Mouse (Mus musculus) ovary, postnatal 14 days (tissue): Measurements from ENCODE around the gene Gm6993.

Experiments
- DNase-seq: peaks from one replicate; pipeline ENCODE4 v3.0.0; 2022; ENCODE audit warnings: low spot score

The Gm6993 gene

DNA sequence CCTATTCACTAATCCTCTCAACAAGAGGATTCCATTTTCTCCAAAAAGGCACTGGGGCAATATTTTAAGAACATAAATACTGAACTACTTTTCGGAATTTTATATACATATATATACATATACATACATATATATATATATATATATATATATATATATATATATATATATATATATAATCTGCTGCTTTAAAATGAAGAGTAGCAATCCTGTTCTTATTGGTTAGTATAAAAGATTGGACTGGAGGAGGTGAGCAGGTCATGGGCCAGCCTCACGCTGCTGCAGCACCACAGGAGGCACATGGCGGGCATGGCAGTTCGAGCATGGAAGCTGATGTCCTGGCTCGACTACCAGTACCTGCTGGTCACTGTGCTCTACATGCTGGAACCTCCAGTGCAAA, at the start of gene Gm6993:
Gene Gm6993, plus strand, starts transcription at position 301 of the 400 bp plus-strand sequence.
- no peak for DNase-seq

DNA sequence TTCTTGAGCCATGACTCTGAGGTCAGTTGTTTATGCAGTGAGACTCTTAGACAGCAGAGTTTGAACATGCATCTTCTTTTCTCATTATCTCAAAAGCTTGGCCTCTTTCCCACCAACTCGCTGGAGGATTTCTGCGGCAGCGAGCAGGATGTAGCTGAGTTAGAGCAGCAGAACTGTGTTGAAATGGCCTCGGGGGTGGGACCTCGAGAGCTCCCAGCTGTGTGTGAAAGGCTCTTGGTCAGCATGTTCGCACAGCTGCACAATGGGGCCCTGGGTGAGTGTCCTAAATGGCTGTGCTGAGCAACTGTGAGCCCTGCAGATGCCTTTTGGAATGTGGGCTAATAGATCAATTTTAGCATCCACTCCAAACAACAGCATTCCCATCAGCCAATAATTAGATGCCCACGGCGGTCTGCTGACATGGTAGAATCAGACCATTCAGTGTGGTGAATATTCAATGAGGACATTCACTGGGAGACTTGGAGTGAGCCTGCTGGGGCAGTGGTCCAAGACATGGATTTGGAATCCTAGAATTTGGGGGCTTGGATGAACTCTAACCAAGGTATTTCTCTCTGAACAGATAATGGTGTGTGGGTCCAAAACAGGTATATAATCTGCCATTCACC, 49.1 kb upstream of the Gm6993 start:
- peak; percentile 38 for DNase-seq

DNA sequence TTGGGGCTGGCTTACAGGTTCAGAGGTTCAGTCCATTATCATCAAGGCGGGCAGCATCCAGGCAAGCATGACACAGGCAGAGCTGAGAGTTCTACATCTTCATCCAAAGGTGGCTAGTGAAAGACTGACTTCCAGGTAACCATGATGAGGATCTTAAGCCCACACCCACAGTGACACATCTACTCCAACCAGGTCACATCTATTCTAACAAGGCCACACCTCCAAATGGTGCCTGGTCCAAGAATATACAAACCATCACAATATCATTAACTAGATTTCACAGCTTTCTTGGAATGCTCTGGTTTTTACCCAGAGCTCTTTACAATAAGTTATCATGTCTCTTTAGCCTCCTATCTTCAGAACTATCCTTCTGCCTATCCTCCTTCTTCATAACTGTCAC, 38.1 kb upstream of the Gm6993 start:
- no peak for DNase-seq

DNA sequence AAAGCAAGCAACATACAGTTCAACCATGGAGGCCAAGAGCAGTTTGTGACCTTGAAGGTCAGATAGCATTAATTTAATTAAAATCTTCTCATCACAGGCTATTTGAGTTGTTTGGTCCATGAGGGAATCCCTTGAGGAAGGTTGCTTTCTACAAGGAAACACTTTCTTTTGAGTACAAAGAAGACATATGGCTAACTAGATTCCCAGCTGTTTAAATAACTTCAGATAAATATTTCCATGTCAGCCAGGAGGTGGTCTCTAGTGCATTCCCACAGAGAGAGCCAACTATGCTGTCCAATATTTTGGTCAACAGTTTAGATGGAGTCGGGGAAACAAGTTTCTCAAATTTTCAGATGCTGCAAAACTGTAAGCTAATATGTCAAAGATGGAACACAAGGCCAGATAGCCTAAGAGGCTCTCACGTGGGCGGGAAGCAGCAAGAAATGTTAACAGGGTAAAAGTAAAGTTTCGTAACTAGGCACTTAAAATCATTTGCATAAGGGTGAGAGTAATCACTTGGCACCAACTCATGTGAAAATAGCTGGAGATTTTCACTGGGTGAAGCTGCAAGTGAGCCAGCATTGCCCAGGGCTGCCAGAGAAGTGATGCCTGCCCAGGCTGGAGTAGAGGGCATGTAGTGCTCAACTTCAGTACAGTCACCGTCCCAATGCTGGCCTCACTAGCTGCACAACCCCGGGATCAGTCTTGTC, 36.7 kb upstream of the Gm6993 start:
- no peak for DNase-seq

DNA sequence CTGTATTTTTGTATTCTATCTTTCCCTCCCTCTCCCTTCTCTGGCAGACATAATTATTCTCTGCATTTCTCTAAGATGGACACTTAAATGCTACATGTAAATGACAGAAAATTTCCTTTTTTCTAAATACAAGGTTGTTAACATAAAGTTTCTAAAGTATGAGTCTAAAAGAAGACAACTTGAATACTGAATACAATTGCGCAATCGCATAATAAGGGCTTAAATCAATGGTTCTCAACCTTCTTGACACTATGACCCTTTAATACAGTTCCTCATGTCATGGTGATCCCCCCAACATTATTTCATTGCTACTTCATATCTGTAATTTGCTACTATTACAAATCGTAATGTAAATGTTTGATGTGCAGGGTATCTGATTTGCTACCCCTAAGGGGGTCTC, 35.7 kb upstream of the Gm6993 start:
- no peak for DNase-seq

DNA sequence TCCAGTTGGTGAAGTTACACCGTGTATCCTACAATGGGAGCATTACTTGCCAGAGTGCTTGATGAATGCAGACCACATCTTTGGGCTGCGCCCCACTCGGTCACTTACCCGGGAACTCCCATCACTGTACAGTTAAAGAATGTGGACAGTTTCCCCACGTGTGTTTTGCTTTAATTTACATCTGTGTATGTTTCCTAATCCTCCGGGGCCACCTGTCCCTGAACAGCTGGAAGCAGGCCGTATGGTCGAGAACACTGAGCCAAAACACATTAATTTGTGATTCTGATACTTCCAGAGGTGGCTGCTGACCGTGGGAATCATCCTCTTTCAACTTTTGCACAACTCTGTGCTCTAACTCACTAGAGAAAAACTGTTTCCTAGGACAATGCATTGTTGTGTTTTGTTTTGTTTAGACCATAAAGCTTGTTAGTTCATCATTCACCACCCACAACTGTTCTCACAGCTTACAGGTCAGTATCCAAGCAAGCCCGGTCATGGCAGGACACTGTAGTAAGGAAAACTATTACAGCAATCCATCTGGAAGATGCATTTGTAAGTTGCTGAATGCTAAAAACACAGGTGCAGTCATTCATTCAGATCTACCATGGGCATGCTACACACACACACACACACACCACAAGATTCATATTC, 34.5 kb upstream of the Gm6993 start:
- DNase-seq = no peak

DNA sequence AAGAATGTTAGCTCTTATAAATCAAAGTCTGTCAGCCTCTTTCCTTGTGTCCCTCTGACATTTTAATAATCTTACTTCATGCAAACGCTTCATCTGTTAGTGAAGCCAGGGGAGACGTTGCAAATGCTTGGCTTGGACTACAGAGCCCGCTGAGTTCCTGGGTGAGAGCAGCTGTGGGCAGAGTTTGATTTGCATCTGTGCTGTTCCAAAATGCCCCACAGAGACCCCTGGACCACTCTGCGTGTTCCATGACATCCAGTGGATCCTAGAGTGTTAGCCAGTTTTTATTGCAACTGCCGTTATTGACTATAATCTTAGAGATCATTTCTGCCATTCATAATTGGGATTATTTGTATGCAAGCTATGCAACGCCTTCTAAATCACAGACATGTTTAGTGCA, 31.8 kb upstream of the Gm6993 start:
- no peak for DNase-seq

DNA sequence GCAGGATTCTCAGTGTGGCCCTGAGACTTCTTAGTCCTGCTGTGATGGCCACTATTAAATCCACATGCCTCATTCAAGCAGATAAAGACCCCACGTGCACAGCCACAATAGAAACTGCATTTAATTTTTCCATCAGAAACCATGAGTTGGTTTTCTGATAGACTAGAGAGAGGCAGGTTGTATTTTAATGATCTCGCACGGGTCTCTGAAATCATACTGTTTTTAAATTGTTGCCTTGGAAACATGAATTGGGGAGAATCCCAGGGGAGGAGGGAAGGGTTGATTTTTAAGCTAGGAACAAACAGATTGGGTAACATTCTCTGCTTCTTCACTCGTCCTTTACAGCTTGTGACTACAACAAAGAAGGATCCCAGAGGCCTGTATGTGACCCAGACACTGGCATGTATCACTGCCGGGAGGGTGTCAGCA, 31.2 kb upstream of the Gm6993 start:
- no peak for DNase-seq

DNA sequence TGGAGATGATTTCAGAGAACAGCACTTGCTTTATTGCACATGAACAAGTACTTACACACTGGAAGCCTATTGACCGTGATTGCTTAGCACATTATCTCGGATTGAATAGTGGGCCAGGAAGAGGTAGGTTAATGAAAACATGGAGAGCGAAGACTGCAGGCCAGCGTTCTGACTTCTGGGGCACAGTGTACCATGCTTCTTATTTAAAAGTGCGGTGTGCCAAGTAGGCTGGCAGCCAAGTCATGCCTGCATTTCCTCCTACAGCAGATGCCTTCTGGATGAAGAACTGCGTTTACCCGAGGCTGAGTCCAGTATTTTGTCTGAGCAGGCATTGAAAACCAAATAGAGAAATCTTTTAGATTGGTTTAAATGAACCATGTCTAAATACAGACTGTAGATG, 27.0 kb upstream of the Gm6993 start:
- no peak for DNase-seq

DNA sequence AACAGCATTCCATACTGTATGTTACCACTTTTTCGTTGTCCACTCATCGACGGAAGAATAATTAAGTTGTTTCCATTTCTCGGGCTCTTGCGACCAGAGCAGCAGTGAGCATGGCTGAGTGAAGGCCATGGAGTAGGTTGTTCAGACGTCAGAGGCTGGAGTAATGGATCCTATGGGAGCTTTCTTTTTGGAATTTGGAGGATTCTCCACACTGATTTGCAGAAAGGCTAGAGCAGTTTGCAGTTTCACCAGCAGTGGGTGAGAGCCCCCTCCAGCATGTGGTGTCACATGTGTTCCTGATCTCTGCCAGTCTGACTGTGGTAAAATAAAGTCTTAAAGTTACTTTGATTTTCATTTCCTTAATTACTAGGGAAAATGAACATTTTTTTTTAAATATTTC, 25.6 kb upstream of the Gm6993 start:
- no peak for DNase-seq

DNA sequence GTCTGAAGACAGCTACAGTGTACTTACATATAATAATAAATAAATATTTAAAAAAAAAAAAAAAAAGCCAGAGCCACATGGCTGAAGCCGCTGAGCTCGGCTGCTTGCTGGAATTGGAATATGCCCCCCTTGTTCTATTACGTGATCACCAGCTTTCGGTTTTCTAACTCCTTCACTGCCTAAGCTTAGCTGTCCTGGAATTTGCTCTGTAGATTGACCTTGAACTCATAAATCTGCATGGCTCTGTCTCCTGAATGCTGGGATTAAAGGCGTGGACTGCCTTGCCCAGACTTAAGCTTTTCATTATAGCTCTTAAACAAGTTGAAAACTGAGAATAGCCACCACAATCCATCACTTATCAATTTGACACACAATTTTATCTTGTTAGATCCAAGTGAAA, 23.3 kb upstream of the Gm6993 start:
- no peak for DNase-seq

DNA sequence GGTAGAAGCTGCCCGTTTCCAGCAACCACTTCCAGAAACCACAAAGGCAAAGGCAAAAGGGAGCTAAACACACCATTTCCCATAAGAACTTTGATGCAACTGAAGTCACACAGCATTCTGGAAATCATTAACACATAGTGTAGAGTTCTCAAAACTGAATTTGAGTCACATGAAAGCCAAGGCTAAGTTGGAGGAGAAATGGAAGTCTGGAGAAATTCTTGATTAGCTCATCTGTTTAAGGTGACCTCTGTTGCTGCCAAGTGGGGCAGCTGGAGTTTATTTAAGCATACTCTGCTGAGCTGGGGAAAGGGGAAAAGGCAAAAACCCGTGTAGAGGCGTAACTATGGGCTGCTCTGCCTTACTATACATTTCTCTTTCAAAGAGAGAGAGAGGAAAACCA, 21.8 kb upstream of the Gm6993 start:
- no peak for DNase-seq

DNA sequence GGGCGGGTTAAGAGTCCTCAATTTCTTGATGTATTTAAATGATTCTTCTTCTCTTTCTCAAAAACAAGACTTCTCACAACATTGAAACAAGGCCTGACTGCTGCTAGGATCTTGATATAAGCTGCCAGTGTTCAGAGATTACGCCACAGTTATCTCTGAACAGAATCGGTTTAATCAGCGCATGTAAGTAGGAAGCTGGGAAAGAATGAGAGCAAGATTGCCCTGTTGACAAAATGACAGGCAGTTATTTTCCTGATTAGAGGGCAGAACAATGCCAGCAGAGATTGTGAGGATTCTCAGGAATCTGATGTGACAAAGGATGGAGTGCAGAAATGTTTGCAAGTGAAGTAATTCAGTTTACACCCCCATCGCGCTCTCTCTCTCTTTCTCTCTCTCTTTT, 19.0 kb upstream of the Gm6993 start:
- DNase-seq = no peak

DNA sequence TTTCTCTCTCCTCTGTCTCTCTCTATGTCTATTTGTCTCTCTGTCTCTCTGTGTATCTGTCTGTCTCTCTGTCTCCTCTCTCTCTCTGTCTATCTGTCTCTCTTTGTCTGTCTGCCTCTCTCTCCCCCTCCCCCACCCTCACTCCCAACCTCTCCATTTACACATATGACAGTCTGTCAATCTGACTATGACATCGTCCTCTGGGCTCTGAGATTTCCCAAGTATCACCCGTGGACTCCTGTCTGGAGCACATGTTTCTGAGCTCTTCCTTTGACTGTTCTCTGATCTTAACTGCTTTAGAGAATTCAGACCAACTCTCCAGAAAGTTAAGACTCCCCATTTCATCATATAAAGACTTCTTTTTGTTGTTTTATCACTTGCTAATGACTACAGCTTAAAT, 18.3 kb upstream of the Gm6993 start:
- DNase-seq = no peak

DNA sequence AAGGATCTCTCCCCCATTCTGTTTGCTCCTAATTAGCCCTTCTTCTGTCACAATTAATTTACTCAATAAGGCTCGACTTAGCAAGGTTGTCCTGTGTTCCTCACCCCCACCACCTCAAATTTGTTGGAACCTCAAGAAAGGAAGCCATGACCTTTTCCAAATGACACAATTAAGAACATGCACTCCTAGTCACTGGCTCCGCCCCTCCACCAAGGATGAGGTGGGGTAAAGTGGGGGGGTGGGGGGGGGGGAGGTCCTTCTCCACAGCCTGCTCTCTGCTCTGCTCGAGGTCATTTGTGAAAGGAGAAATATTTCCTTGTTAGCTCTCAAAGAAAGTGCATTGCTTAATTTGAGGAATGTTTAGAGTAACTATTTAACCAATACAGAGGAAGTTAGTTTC, 17.8 kb upstream of the Gm6993 start:
- no peak for DNase-seq

DNA sequence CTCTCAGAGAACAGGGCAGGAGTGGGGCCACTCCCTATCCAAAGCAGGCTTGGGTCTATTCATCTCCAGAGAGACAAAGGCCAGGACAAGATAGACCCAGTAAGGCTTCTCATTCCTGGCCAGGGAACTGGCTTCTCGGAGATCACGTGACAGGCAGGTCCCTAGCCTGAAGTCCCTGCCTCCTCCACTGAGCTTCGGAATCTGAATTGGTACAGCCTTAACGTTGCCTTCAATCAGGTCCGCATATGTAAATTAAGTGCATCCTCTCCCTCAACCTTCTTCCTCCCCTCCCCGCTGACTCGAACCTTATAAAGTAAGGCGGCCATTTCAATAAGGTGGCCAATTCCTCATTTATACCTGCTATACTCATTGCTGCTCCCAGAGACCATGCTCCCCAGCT, 15.1 kb upstream of the Gm6993 start:
- DNase-seq = no peak

DNA sequence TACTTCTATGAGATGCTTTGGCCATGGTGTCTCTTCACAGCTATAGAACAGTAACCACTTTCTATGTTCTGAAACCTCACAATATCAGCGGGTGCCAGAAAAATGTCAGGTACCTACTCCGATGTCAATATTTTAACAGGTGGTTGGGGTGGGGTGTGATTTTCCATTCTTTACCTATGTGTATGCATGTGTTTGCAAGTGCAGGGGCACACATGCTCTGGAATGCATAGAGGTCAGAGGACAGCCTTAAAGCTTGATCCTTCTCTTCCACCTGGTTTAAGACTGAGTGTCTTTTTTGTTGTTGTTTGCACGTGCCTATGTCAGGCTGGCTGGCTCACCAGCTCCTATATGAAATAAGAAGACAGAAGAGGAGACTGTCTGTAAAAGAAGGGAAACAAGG, 13.4 kb upstream of the Gm6993 start:
- no peak for DNase-seq

DNA sequence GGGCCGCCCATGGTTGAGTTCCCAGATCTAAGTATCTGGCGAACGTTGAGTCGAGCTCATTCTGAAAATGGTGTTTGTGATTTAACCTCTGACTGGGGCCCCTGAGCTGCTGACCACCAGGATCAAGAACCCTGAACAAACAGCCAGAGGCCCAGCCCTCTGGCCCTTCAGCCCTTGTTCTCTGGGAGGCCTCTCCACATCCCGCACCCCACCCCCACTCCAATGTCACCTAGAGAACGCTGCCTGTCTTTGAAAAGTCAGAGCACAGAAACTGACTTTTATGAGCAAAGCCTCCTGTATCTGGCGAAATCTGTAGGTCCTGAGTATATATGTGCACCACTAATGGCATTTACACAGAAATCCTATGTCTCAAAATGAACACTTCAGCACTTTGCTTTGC, 11.7 kb upstream of the Gm6993 start:
- DNase-seq = no peak

DNA sequence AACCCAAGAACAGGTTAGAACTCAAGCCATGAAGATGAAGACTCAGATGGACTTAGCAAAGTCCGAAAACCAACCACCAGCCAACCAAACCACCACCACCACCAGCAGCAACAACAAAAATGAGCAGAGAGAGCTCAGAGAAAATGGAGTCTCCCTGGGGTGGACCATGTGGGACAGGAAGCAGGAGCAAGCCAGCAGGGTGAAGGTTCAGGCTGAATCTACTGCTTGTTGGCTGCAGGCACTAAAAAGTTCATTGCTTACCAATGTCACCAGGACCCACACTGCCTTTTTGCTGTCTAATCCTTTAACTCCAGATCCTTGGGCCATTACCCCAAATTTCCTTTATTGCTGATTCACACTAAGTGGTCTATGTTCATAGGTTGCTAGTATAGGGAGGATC, 7.9 kb upstream of the Gm6993 start:
- no peak for DNase-seq

DNA sequence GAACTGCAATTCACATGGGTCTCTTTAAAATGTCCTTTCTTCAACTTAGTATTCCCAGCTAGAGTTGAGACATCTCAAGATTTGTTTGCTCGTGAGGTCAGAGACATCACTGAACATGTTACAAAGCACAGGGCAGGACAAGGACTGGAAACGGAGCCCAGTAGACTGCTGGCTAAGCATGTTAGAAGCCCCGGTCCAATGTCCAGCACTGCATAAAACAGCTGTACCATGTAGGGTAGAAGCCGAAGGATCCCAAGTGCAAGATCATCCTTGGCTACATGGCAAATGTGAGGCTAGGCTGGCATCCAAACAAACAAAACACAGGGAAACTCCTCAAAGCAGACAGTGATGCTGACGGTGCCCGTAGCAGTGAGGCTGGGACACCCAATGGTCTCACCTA, 5.6 kb upstream of the Gm6993 start:
- DNase-seq = no peak

DNA sequence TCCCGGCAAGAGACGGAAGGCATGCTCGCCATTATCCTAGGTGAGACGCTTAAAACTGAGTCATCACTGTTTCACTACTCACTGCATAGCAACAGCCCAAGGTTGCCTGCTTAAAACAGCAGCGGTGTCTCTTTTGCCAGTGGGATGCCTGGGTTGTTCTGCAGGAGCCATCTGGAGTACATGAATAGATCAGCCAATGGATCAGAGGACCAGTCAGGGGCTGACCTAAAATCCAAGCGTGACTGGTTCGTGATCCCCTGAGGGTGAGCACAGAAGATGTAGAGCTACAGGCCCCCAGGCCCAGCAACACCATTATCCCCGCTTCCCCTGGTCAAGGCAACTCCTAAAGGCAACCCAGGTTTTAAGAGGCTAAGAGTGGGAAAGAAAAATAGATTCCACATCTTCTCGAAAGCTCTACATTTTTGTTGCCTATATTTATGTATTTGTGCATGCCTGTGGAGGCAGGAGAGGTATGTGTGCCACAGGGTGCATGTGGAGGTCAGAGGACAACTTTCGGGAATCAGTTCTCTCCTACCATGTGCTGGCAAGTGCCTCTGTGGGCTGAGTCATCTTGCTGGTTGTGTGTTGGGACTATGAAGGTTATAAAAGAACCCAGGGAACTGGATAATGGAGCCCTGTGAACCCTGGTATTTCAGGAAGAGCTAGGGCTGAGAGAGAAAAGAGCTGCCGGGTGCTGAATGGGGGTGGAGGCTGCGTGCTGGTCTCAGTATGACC, 3.5 kb upstream of the Gm6993 start:
- no peak for DNase-seq

DNA sequence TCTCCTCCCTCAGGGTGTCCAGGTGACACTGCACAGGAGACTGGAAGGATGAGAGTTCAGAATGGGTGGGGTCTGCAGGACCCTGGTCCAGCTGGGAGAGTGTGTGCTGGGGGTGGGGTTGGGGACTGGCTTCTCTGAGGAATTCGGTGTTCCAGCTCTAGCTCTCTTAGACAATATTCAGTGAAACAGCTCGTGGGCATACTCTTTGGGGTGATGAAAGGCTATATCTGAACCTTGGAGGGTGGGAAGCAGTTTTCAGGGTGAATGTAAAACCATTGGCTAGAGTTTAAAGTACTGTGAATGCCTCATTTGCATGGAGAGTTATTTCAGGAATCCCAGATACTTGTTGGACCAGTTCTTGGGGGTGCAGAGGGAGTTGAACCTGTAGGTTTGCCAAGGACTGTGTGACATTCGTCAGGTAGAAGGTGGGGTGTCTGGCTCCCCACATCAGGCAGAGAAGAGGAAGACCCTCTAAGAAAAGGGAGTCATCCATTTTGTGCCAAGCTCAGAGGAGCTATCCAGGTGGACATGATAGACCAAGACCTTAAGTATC, 1.5 kb upstream of the Gm6993 start:
- DNase-seq = no peak

DNA sequence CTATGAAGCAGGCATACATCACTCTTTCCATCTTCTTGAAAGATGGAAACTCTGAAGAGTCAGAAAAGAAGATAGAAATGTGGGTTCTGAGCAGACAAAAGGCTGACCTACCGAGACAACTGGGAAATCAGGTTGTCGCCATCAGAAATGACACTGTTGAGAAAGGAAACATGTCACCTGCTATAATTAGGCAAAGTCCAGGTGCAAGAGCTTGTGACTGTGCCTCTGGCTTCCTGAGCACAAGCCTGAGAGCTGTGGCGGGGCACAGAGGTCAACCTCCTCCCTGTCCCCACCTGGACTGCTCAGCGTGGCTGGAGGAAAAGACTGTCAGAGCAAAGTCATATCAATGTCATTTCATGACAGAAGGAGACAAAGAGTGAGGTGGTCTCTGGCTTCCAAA, 772 bp upstream of the Gm6993 start:
- DNase-seq = no peak
